Mouse (Mus musculus) liver, adult 2 months (tissue): ENCODE results near the gene Foxe3. TPM values are rescaled to one million over a fixed set of nuclear protein-coding genes. Genes with fewer than 3 reads are reported as not detected.

Source experiments
- DNase-seq: peaks from one replicate; pipeline ENCODE4 v3.0.0-alpha.2; 2011; ENCODE audit warnings: low read depth, low spot score; ENCODE audit errors: extremely low read depth
- H3K27ac ChIP-seq: fragments of 200-500 bp; replicated peaks from 2 replicates; pipeline ENCODE4 v1.5.1; 2012; ENCODE audit warnings: low read depth, mild to moderate bottlenecking, control low read depth, inconsistent platforms, low read length; ENCODE audit not compliant: insufficient read depth
- H3K27me3 ChIP-seq: fragments of 200-500 bp; 2 replicates; pipeline ENCODE4 v1.6.1; 2012; ENCODE audit warnings: mild to moderate bottlenecking, moderate library complexity, low read length, inconsistent platforms; ENCODE audit not compliant: control insufficient read depth, insufficient read depth
- H3K36me3 ChIP-seq: fragments of 200-500 bp; 2 replicates; pipeline ENCODE4 v1.6.1; 2012; ENCODE audit warnings: low read length, inconsistent platforms; ENCODE audit not compliant: control insufficient read depth, insufficient read depth
- H3K4me1 ChIP-seq: fragments of 200-500 bp; 2 replicates; pipeline ENCODE4 v1.6.1; 2011; ENCODE audit warnings: low read length; ENCODE audit not compliant: control insufficient read depth, insufficient read depth
- H3K4me3 ChIP-seq: fragments of 200-500 bp; 2 replicates; pipeline ENCODE4 v1.5.1; 2011; ENCODE audit warnings: low read depth, mild to moderate bottlenecking, control low read depth, low read length, moderate library complexity; ENCODE audit not compliant: insufficient read depth
- H3K79me2 ChIP-seq: fragments of 200-500 bp; 2 replicates; pipeline ENCODE4 v1.6.1; 2012; ENCODE audit warnings: inconsistent platforms, mild to moderate bottlenecking, low read length, moderate library complexity; ENCODE audit not compliant: control insufficient read depth, insufficient read depth
- H3K9ac ChIP-seq: fragments of 200-500 bp; 2 replicates; pipeline ENCODE4 v1.6.1; 2012; ENCODE audit warnings: low read depth, mild to moderate bottlenecking, control low read depth, inconsistent platforms, low read length
- CTCF ChIP-seq: fragments of 200-500 bp; IDR thresholded peaks from 2 replicates; pipeline ENCODE4 v1.5.1; 2011; ENCODE audit warnings: low read depth, low read length, control low read depth
- POLR2A ChIP-seq: fragments of 200-500 bp; IDR thresholded peaks from 2 replicates; pipeline ENCODE4 v1.6.1; 2011; ENCODE audit warnings: low read length, control low read depth; ENCODE audit not compliant: insufficient read depth; ENCODE audit errors: extremely low read depth
- WGBS: fragments of 180-500 bp; shearing (Covaris S2); methylation state at CpG from one replicate; pipeline ENCODE4 v1.1.7; 2018; 5-methylcytosine and 5-hydroxymethylcytosine counted together
- polyA plus RNA-seq: library from polyadenylated mRNA; depleted of rRNA; stranded (reverse); fragments of >200 nt; gene quantifications from 2 replicates; pipeline ENCODE4 v1.2.3, GENCODE M21; 2012
- total RNA-seq: library from RNA; depleted of rRNA; stranded (reverse); fragments of >200 nt; gene quantifications from 2 replicates; pipeline ENCODE4 v1.2.3, GENCODE M21; 2014

The Foxe3 gene
- total and polyA plus RNA-seq, 2 experiments = not detected

DNA sequence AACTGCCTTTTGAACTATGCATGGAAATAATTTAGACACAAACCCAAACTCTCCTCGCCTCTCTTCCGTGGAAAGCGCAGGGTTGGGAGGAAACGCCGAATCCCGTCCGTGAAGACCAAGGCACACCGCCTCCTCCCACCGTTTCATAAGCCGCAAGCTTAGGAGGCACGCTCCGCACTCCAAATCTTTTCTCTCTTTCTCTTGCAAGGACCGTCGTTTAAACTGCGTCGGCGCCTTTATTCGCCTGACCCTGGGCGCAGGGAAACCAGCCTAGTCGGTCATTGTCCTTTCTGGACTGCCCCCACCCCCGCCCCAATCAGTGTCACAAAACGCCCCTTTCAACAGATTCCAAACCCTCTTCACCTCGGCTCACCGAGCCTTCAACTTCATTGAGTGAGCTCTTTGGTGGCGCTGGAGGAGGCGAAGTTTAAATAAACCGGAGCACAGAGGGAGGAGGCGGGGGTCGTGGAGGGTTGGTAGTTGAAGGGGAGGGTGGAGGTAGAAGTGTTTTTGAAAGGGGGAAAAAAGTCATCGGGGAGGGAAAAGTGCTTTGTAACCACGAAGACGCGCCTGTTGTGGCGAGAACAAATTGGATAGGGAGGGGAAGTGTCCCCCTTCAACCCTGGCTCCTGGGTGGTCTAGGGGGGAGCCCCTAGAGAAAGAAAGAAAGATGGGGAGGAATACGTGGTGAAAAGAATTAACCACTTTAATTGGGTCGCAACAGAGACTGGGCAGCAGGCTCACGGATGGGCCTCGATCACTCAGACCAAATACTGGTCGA lies 23.0 kb downstream of the Foxe3 start:
- peaks cover 54% of the 10 kb centered on the region for H3K27me3 ChIP-seq
- no peak overlapping the region for H3K4me3 ChIP-seq
- no peak overlapping the region for H3K9ac ChIP-seq
- H3K79me2 ChIP-seq = no peaks in the 10 kb centered on the region
- 7% methylated on average over 39 of the region's 39 CpGs for WGBS
- H3K36me3 ChIP-seq = no peaks in the 10 kb centered on the region
- H3K27ac ChIP-seq = no peak overlapping the region
- no peak for TF ChIP-seq POLR2A
- no peak for TF ChIP-seq CTCF
- no peak for DNase-seq
- no peaks in the 10 kb centered on the region for H3K4me1 ChIP-seq

DNA sequence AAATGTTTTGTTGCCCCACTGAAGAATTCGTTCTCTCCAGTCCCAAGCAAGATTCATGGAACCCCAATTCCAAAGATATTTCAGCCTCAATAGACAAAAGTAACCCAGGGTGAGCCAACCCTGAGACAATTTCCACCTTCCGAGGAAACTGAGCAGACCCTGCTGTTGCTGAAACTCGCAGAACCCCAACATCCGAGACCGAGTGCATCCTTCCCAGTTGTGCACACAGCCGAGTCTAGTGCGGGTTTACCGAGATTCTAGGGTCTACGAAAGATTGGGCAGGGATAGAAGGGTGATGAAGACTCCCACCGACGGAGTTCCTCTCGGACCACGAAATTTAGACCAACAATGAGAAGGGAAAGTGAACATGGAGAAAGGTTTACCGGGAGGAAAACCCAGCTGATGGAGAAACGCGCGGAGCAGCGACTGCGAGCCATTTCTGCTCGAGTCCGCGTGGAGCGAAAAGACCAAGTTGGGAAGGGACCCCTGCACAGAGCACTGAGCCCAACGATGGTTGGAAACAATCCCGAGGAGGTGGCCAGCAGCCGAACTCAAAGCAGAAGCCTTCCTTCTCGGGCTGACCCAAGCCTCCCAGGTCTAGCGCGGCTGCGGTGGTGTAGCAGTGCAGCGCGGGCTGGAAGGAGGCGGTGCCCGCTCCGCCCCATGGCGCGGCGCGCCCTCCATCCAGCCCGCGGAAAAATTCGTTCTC lies 24.0 kb downstream of the Foxe3 start:
- TF ChIP-seq POLR2A (no peak), CTCF (no peak)
- 4% methylated on average over 42 of the region's 42 CpGs for WGBS
- DNase-seq = no peak
- no peaks in the 10 kb centered on the region for H3K79me2 ChIP-seq
- no peaks in the 10 kb centered on the region for H3K36me3 ChIP-seq
- no peak overlapping the region for H3K27ac ChIP-seq
- no peak overlapping the region for H3K4me3 ChIP-seq
- H3K9ac ChIP-seq = no peak overlapping the region
- peaks cover 43% of the 10 kb centered on the region for H3K27me3 ChIP-seq
- no peaks in the 10 kb centered on the region for H3K4me1 ChIP-seq

DNA sequence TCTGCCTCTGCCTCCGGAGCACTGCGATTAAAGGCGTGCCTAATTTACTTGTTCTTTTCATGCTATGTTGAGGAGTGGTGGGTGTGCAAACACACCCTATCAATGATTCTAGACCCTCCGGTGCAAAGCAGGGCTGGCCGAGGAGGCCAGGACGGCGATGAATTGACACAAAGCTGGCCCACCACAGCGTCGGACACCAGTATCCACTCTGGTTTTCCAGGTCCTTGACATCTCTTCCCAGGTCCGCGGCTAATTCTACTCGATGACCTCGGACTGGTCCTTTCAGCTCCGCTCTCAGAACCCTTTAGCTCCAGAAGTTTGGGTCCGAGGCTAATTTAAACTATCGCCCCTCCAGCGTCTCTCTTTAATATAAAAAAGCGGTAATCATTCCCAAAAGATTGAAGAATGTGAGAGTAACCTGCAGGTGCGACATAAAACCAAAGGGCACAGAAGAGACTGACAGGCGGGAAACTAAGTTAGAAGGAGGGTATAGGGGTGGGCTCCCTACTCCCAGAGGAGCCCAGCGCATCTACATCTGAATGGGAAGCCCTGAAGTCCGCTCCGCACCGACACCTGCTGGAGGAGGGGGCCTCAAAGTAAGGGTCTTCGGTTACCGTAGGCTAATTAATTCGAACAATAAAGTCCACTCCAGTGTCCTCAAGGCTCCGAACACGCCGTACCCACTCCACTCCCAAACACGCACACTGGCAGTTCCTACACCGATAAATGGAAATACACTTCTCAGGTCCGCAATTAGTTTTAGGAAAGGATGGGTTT lies 24.8 kb downstream of the Foxe3 start:
- Histone ChIP-seq H3K27ac (no peak overlapping the region), H3K4me1 (no peaks in the 10 kb centered on the region), H3K9ac (no peak overlapping the region), H3K27me3 (peaks cover 43% of the 10 kb centered on the region), H3K79me2 (no peaks in the 10 kb centered on the region), H3K36me3 (no peaks in the 10 kb centered on the region), H3K4me3 (no peak overlapping the region)
- TF ChIP-seq CTCF (no peak), POLR2A (no peak)
- no peak for DNase-seq
- WGBS = 8% methylated on average over 33 of the region's 33 CpGs

DNA sequence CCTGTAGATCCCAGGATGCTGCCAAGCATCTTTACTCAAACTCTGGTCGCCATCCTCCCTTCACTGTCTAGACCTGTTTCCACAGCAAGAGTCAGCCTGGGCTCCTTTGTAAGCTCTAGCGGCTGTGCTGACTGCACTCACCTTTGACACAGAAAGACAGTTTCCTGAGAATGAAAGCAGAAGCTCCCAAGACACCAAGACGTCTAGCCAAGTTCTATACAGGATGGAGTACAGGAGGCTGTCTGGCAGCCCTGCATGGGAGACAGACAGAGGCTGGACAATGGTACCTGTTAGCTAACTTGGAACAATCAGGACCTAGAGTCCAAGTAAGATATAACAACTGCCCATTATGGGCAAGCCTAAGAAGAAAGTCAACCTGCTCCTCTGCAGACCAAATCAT lies 25.9 kb downstream of the Foxe3 start:
- Histone ChIP-seq H3K27ac (no peak overlapping the region), H3K9ac (no peak overlapping the region), H3K4me1 (no peaks in the 10 kb centered on the region), H3K36me3 (no peaks in the 10 kb centered on the region), H3K27me3 (peaks cover 41% of the 10 kb centered on the region), H3K4me3 (no peak overlapping the region), H3K79me2 (no peaks in the 10 kb centered on the region)
- TF ChIP-seq POLR2A = no peak
- TF ChIP-seq CTCF = no peak
- WGBS = 10% methylated on average over 3 of the region's 3 CpGs
- no peak for DNase-seq

DNA sequence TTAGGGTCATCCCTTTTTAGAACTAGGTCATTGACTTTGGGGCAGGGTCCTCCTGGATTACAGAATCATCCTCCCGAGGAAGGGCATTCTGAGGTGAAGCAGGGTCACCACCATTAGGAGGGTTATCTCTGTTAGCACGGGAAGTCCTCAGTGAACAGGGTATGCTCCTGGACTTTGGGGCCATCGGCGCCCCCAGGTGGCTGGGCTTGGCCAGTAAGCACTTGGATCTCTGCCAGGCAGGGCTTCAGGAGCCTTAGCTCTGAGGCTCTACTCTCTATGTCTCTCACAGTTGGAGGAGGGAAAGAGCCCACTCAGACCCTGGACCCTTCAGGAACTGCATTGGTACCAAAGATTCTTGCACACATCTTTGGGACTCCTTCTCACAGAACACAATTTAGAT lies 28.0 kb downstream of the Foxe3 start:
- no peaks in the 10 kb centered on the region for H3K36me3 ChIP-seq
- peaks cover 28% of the 10 kb centered on the region for H3K27me3 ChIP-seq
- H3K9ac ChIP-seq = no peak overlapping the region
- H3K79me2 ChIP-seq = no peaks in the 10 kb centered on the region
- no peaks in the 10 kb centered on the region for H3K4me1 ChIP-seq
- TF ChIP-seq CTCF = peak; percentile 66
- no peak for TF ChIP-seq POLR2A
- WGBS = 3% methylated on average over 4 of the region's 4 CpGs
- no peak for DNase-seq
- no peak overlapping the region for H3K27ac ChIP-seq
- H3K4me3 ChIP-seq = no peak overlapping the region
